Mouse (Mus musculus): Measurements from ENCODE around the gene Tmc7.

The Tmc7 gene

GRCm38 (mm10) chr7:118590726-118591305, 6.3 kb upstream of the Tmc7 start:
- DNase-seq (ENCODE audit: low read depth, low spot score), result no peak

GRCm38 (mm10) chr7:118585856-118586255, 1.3 kb upstream of the Tmc7 start:
- DNase-seq (ENCODE audit: low read depth, low spot score), result no peak

GRCm38 (mm10) chr7:118584926-118585325, 390 bp upstream of the Tmc7 start:
- DNase-seq (ENCODE audit: low read depth, low spot score), result no peak

- DNase-seq (ENCODE audit: low read depth, low spot score), result no peak
Measured at GRCm38 (mm10) chr7:118583821-118584220, 715 bp downstream of the Tmc7 start.

GRCm38 (mm10) chr7:118579938-118580337, 4.6 kb downstream of the Tmc7 start:
- DNase-seq (ENCODE audit: low read depth, low spot score), result no peak

- no peak for DNase-seq (ENCODE audit: low read depth, low spot score)
Measured at GRCm38 (mm10) chr7:118578269-118578668, 6.3 kb downstream of the Tmc7 start.

GRCm38 (mm10) chr7:118572039-118572438, 12.5 kb downstream of the Tmc7 start:
- DNase-seq (ENCODE audit: low read depth, low spot score), result no peak

GRCm38 (mm10) chr7:118571350-118571749, 13.2 kb downstream of the Tmc7 start:
- DNase-seq (ENCODE audit: low read depth, low spot score), result no peak

GRCm38 (mm10) chr7:118569121-118569543, 15.4 kb downstream of the Tmc7 start:
- peak; percentile 53 for DNase-seq (ENCODE audit: low read depth, low spot score)

GRCm38 (mm10) chr7:118554290-118554689, 30.2 kb downstream of the Tmc7 start:
- DNase-seq (ENCODE audit: low read depth, low spot score), result no peak

- DNase-seq (ENCODE audit: low read depth, low spot score), result no peak
Measured at GRCm38 (mm10) chr7:118553881-118554280, 30.7 kb downstream of the Tmc7 start.

GRCm38 (mm10) chr7:118547451-118547850, 37.1 kb downstream of the Tmc7 start:
- DNase-seq (ENCODE audit: low read depth, low spot score), result no peak

GRCm38 (mm10) chr7:118544128-118544527, 40.4 kb downstream of the Tmc7 start:
- no peak for DNase-seq (ENCODE audit: low read depth, low spot score)

GRCm38 (mm10) chr7:118535076-118535475, 49.5 kb downstream of the Tmc7 start:
- DNase-seq (ENCODE audit: low read depth, low spot score), result no peak

GRCm38 (mm10) chr7:118534326-118534725, 50.2 kb downstream of the Tmc7 start:
- no peak for DNase-seq (ENCODE audit: low read depth, low spot score)

- peak; percentile 99 for DNase-seq (ENCODE audit: low read depth, low spot score)
Measured at GRCm38 (mm10) chr7:118533178-118533578, 51.4 kb downstream of the Tmc7 start, which contains the start of gene Coq7. Coq7 (minus strand) TSS chr7:118533356.

- peak; percentile 98 for DNase-seq (ENCODE audit: low read depth, low spot score)
Measured at GRCm38 (mm10) chr7:118532519-118533177, 51.9 kb downstream of the Tmc7 start.

GRCm38 (mm10) chr7:118526967-118527366, 57.6 kb downstream of the Tmc7 start:
- DNase-seq (ENCODE audit: low read depth, low spot score), result no peak

GRCm38 (mm10) chr7:118522077-118522476, 62.5 kb downstream of the Tmc7 start:
- no peak for DNase-seq (ENCODE audit: low read depth, low spot score)

- DNase-seq (ENCODE audit: low read depth, low spot score), result no peak
Measured at GRCm38 (mm10) chr7:118519661-118520060, 64.9 kb downstream of the Tmc7 start.

- peak; percentile 70 for DNase-seq (ENCODE audit: low read depth, low spot score)
Measured at GRCm38 (mm10) chr7:118518687-118519086, 65.8 kb downstream of the Tmc7 start.

- peak; percentile 39 for DNase-seq (ENCODE audit: low read depth, low spot score)
Measured at GRCm38 (mm10) chr7:118517819-118518218, 66.7 kb downstream of the Tmc7 start.

GRCm38 (mm10) chr7:118508556-118508955, 76.0 kb downstream of the Tmc7 start:
- no peak for DNase-seq (ENCODE audit: low read depth, low spot score)

Measured in mesoderm, embryonic 11.5 days (tissue).